Mouse (Mus musculus) ES-Bruce4 (cell line): ENCODE measurements around the gene Rab14.

Source experiments
- CTCF ChIP-seq: IDR thresholded peaks from one replicate; pipeline ENCODE4 v1.8.1; 2011; ENCODE audit warnings: low read depth, low read length
- POLR2A ChIP-seq: IDR thresholded peaks from one replicate; pipeline ENCODE4 v1.8.1; 2011; ENCODE audit warnings: low read length; ENCODE audit not compliant: insufficient read depth

DNA sequence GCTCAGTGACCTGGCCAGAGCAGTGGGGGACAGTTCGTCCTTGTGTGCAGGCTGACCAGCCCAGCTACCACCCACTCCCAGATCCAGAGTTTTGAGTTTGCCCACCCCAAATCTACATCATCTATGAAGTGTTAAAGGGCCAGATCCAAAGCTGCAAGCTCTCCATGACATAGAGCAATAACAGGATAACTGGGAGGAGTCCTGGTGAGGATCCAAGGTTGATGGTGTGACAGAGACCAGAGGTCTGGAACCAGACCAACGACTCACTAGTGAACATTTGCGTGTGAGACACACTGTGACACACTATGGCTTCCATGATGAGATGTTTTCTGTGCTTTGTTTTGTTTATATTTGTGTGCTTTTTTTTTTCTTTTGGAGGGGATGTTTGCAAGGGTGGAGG, 7.1 kb upstream of the Rab14 start:
- TF ChIP-seq CTCF: no peak
- no peak for TF ChIP-seq POLR2A
